Mouse (Mus musculus): ENCODE data around the gene Naa16.
"Not testable (repeated sequence)": the region's sequence is repeated elsewhere in the genome, so short reads cannot be mapped to it uniquely, and the experiment has no call there.

The Naa16 gene

DNA sequence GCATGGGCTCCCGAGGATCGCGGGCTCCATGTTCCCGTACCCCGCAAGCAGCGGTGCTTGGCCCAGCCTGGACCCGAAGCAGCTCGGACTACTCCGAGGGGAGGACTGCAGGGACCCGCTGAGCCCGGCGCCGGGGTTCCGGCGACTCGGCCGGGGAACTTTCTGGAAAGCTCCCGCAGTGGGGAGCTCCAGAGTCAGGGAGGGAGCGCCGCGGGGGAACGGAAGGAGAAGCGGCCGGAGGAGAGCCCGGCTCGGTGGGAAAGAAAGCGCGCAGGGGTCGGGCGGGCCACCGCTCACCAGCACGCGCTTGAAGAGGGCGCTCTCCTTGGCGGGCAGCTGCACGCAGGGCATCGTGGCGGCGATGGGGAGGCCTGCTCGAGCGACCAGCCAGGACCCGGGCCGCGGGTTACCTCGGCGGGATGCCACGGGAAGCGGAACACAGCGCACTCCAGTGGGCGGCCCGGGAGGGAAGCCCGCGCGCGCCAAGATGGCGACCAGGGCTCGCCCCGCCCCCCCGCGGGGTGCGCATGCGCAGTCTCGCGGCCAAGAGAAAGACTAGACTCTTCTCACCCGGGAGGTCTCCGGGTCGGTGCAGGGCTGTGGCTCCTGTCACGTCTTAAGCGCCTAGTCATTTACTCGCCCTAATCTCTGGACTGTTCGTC, at the start of gene Naa16:
Gene Naa16 (minus strand): TSS at position 514 of the 662 bp plus-strand sequence.
- peak; percentile 89 to 96 for DNase-seq (ENCODE audit: low spot score in 2 of 2)

DNA sequence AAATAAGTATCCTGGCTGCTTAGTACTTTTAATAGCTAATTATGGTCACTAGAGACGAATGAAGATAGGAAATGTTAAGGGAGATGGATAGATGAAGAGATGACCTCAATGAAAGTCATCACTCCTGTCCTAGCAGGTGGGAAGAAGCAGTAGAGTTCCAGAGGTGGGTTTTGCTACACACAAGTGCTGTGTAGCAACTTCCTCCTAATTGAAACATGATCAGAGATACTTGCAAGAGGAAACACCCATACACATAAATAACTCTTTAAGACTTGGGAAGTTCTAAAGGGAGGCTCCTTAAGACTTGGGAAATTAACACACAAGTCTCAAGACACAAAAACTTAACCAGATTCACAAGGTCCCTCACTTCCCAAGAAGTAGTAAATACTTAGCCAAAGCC, 43.5 kb upstream of the Naa16 start:
- no peak for DNase-seq (ENCODE audit: low spot score in 2 of 2)

DNA sequence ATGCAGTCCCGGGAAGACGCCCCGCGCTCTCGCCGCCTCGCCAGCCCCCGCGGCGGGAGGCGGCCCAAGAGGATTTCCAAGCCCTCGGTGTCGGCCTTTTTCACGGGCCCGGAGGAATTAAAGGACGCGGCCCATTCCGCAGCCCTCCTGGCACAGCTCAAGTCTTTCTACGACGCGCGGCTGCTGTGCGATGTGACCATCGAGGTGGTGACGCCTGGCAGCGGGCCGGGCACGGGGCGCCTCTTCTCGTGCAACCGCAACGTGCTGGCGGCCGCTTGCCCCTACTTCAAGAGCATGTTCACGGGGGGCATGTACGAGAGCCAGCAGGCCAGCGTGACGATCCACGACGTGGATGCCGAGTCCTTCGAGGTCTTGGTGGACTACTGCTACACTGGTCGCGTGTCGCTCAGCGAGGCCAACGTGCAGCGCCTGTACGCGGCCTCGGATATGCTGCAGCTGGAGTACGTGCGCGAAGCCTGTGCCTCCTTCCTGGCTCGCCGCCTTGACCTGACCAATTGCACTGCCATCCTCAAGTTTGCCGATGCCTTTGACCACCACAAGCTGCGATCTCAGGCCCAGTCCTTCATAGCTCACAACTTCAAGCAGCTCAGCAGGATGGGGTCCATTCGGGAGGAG, 36.3 kb upstream of the Naa16 start:
- not testable (repeated sequence) for DNase-seq (ENCODE audit: low spot score in 2 of 2)

DNA sequence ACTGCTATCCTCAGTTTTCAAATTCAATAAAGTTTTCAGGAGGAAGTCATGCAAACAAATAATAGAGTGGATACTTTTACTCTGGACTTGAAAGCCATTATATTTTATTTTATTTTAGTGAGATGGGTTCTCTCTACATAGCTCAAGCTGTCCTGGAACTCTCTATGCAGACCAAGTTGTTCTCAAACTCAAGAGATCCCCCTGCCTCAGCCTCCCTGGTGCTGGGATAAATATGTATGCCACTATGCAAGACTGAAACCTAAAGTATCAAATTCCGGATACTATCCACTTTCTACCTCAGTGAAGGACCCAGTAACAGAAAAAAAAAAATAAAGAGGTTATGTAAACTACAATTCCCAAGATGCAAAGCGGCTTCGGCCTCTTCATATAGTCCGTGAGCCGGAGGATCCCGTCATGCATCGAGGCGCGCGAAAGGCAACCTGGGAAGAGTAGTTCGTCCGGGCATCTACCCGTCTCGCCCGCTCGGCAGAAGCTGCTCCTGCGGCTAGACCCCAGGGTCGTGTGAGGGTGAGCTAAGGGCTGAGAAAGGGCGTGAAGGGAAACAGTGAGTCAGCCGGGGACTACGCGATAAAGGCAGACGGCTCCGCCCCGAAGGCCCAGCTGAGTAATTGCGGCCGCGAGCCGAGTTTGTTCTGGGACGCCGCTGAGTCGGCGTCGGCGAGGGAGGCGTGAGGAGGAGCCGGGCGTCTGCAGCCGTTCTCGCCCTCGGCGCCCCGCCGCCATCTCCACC, 35.6 kb upstream of the Naa16 start, which contains the start of gene Kbtbd7:
Gene Kbtbd7 (plus strand): TSS at position 533 of the 751 bp plus-strand sequence.
- DNase-seq (ENCODE audit: low spot score in 2 of 2), result peak; percentile 91 to 93

DNA sequence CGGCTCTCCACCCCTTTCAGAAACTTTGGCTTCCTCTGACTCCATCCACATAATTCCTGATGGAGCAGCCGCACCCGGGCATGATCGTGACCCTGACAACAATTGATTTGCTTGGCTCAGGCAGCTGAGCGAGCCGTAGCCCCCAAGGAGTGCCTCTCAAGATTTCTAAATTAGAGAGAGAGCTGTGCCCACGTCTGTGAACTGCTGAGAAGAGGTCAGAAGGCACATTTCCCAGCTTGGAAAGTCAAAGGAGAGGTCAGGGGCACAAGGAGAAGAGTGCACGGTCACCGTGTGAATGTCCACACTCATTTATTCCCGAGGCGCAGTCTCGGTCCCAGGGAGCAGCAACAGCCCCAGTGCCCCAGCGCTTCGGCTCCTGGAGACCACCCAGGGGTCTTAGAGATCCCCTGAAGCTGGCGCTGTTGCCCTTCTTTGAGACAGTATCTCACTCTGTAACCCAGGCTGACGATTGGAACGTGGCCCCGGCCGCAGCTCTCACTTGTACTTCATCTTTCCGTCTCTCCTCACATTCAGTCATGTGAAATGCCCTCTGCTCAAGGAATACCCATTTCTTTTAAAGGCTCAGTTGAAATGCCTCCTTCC, 29.6 kb upstream of the Naa16 start:
- no peak for DNase-seq (ENCODE audit: low spot score in 2 of 2)

DNA sequence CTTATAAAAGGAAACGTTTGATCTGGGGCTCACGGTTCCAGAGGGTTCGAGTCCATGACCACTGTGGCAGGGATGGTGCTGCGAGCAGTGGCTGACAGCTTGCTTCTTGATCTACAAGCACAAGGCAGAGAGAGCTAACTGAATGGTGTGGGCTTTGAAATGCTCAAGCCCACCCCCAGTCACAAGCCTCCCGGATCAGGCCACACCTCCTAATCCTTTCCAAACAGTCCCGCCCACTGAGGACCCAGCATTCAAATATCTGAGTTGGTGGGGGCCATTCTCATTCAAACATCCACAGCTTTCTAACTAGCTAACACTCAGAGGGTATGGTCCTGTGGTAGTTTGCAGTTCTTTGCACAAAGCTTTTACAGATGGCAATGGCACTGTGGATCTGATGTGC, 22.5 kb upstream of the Naa16 start:
- no peak for DNase-seq (ENCODE audit: low spot score in 2 of 2)

DNA sequence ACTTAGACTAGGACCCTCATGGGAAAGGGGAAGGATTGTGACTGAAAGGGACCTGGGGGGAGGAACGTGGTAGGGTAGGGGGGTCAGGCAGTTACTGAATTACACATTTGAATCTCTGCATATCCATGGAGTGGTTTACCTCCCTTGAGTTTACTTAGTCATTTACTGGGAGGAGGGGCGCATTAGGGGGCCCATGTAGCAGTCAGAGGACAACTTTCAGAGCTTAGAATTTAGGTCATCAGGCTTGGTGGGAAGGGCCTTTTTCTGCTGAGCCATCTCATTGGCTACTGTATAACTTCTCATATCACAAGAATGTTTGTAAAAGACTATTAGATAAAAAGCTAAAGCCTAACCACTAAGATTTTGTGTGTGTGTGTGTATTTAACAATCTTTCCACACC, 20.1 kb upstream of the Naa16 start:
- DNase-seq (ENCODE audit: low spot score in 2 of 2), result no peak

DNA sequence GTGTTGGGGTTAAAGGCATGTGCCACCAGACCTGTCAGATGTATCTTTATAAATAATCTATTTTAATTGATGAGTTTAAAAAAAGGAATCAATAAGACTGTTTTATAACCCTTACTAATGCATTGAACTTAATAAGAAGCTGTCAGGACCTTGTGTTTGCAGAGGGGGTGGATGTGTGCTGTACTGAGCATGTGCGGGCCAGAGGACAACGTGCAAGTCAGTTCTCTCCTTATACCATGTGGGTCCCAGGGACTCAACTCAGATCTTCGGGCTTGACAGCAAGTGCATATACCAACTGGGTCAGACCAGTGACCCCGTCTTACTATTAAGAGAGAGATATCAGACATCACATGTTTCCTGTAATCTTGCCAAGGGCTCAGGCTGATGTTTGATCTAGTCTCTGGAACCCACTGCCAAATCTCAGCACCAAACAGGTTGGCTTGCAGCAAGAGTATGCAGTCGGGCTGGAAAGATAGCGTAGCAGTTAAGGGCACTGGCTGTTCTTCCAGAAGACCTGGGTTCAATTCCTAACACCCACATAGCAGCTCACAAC, 18.8 kb upstream of the Naa16 start:
- no peak for DNase-seq (ENCODE audit: low spot score in 2 of 2)

DNA sequence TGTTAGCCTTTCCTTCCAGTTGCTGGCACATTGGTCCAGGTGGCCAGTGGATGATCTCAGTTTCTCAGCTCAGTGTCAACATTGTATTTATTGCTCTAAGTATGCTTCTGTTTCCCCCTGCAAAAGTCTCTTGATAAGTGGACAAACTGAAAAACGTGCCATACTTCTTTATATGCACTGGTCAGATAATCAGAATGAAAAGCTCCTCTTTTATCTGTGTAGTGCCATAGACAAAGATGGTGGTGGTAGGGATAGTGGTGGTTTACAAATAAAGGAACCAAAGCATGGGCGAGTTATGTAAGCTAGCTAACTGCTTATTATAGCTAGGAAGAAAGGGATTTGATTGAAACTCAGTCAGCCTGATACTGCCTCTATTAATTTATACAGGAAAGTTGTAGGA, 17.1 kb upstream of the Naa16 start:
- DNase-seq (ENCODE audit: low spot score in 2 of 2), result no peak

DNA sequence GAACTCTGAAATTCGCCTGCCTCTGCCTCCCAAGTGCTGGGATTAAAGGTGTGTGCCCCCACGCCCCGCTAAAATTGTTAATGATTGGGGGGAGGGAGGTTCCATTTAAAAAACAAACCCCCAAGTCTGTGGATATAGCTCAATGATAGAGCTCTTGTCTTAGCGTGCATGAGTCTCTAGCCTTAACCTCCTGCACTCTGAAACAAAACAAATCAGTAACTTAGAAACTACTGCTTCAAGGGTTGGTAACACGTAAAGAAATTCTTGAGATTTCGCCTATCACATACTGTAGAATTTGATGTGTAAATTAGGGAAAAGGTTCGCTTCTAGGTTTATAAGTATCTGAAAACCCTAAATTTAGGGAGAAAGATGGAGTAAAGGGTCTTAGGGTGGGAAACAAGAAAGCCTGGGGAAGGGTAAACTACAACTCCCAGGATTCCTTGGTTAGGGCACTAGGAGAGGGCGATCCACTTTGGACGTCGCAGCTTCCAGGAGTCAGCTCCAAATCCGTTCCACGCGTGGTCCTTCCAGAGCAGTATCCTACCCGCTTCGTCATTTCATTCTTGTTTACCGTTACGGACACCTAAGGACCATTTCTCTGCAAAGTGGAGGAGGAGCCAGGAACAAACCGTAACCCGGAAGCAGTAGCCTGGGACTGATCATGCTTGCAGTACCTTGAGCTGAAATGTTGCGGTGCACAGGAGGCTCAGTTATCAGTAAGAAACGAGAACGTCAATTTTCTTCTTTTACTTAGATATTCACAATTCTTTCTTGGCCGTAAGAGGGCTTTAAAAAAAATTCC, 6.9 kb upstream of the Naa16 start, which contains the start of gene Mtrf1:
Gene Mtrf1 (plus strand): TSS at position 452 of the 802 bp plus-strand sequence.
- peak; percentile 27 to 61 for DNase-seq (ENCODE audit: low spot score in 2 of 2)

DNA sequence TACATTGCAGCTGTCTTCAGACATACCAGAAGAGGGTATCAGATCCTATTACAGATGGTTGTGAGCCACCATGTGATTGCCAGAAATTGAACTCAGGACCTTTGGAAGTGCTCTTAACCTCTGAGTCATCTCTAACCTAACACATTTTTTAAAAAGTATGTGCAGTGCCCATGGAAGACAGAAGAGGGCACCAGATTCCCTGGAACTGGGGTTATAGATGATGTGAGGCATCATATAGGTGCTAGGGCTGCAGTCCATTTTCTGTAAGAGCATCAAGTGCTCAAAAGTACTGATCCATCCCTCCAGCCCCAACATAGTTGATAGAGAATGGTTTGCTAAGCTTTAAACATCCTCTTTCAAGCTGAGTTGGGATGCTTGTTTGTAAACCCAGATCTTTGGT, 4.0 kb upstream of the Naa16 start:
- peak; percentile 36 to 52 for DNase-seq (ENCODE audit: low spot score in 2 of 2)

DNA sequence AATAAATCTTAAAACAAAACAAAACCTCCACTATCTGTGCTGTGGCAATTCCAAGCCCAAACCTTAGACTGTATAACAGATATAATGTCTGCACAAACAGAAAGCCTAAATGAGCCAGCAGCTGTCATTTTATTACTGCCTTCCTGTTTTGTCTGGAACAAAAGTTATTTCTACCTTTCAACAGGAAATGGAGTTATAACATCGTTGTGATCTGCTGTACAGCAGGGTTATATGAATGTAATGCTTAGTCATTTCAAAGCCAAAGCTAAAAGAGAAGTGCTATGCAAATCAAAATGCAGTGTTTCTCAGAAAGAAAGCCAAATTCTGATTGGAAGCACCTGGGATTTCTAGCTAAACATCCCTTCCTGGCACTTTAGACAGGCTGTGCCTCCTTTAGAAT, 2.7 kb upstream of the Naa16 start:
- peak in 1 of 2 experiments; percentile 18 for DNase-seq (ENCODE audit: low spot score in 2 of 2)

DNA sequence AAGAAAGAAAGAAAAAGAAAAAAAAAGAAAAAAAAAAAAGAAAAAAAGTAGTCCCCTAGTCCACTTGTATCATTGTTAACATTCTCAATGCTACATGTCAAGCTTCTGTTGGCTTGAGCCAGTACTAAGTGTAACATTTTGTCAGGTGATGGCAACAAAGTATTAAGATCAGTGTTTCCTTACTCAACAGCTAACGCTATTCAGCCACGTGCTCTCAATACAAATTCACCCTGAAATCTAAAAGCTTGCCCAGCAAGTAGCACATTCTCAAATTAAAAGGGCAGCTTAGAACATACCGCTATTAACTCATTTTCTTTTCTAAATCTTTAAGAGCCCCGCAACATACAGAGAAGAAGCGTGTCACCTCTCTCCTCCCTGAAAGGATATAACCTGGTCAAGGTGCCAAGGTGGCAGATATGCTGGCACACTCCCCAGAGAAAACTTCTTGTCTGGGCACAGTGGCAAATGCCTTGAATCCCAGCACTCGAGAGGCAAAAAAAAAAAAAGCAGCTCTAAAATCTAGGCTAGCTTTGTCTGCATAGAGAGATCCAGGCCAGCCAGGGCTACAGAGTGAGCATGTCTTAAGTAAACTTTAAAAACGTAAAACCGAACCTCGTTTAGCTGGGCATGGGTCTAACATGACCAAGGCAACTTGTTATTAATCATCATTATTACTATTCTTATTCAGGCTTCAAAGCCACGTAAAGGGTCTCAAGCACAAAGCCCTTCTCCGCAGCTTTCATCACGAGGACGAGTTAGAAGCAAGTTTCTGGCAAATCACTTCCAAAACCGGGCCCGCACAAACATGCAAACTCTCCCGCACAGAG, 927 bp downstream of the Naa16 start:
- DNase-seq (ENCODE audit: low spot score in 2 of 2), result no peak

DNA sequence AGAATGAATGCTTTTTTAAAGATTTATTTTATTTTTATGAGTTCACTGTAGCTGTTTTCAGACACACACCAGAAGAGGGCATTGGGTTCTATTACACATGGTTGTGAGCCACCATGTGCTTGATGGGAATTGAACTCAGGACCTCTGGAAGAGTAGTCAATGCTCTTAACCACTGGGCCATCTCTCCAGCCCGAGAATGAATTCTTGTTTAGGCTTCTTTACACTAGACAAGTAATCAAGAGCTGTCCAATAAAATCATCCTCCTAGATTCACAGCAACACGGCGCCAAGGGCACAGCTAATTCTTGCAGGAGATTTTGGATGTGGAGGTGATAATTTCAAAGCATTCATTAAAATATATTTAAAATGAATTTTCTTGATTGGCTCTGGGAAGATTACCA, 2.3 kb downstream of the Naa16 start:
- no peak for DNase-seq (ENCODE audit: low spot score in 2 of 2)

DNA sequence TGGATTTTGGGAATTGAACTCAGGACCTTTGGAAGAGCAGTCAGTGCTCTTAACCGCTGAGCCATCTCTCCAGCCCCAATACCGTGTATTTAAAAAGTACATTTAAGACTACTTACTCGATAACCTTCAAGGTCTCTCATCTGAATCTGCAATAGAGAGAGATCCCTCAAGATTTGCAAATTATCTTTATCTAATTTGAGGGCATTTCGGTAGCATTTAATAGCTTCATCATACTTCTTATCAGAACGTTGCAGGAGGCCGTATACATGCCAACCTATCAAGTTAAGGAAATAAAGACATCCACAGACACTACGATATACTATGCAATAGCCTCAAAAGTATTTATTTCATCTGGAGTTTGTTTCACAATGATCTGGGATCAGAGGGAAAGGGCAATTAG, 7.5 kb downstream of the Naa16 start:
- no peak for DNase-seq (ENCODE audit: low spot score in 2 of 2)

DNA sequence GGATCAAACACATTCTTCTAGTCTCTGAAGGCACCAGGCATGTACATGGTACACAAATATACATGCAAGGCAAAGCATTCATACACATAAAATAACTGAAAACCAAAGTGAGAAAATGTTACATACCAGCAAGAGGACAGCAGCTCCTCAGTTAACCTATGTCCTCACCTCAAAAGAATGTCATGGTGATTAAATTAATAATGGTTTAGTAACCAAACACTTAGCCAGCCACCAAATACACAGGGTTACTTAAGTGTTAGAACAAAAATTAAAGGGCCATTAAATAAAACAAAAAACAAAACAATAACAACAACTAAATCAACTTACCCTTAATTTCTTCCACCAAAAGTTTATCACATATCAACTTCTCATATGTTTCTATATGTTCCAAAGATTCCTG, 13.5 kb downstream of the Naa16 start:
- DNase-seq (ENCODE audit: low spot score in 2 of 2), result no peak

DNA sequence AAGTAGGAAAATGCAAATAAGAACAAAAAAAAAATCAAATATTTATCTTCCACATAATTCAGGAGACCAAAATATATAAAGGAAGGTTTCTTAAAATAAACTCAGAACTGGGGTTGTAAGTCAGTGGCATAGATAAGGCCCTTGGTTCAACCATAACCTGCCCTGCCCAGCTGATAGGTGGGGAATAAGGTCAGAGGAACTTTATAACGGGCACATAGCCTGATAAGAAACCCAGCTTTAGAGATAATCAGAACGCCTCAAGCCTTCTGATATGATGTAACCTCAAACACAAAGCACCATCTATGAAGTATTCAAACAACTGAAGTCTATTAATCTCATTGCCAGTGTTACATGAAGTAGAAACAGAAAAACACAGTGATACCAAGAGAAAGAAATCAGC, 32.5 kb downstream of the Naa16 start:
- no peak for DNase-seq (ENCODE audit: low spot score in 2 of 2)

DNA sequence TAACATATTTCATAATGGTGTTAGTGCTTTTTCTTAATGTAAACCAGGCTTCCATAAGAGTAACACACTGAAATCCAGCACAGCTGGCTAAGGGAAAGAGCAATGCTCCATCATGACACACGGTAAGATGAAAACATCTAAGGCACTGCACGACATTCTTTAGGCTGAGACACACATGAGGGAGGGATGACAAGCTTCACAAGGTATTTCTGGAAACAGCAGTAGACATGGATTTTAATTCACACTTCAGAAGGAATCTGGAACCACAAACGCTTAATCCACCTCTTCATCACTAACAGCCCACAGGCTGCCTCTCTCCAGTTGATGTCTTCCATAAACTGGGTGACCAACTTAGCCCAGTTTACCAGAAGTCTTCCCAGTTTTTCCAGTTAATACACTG, 44.2 kb downstream of the Naa16 start:
- DNase-seq (ENCODE audit: low spot score in 2 of 2), result no peak

DNA sequence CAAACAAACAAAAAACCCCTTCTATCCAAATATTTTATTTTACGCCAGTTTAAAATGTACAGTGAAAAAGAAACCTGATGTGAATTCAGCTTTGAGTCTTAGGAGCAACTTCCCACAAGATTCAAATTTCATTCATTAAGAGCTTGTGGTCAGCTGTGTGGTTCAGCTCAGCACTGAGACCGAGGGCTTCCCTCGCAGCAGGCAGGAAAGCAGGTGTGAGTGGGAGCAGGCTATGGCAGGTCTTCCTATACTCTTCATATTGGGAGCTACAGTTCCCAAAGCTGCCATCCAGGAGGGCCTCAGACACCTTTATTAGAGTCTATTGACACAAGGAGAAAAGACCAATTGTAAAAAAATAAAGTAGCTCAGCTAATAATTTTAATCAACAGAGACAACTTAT, 55.0 kb downstream of the Naa16 start:
- no peak for DNase-seq (ENCODE audit: low spot score in 2 of 2)

DNA sequence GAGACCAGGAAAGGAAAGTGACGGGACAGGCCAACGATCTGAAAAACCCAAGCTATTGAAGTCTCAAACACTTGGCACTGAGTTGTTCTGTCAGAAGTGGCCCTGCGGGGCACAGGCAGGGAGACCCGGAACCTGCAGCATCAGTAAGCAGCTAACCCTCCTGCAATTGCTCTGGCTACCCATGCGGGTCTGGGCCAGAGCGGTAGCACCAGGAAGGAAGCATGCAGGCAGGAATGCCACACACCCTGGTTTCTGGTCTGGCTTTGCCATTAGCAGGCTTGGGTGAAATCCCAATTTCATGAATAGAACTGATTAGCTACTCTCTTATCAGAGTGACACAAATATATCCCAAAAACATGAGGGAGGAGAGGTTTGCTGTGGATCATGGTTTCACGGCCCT, 58.6 kb downstream of the Naa16 start:
- no peak for DNase-seq (ENCODE audit: low spot score in 2 of 2)
